Mouse (Mus musculus) cerebellum, adult 2 months (tissue): ENCODE results near the gene Kctd7.

Source experiments
- CTCF ChIP-seq: fragments of 200-500 bp; IDR thresholded peaks from 2 replicates; pipeline ENCODE4 v1.5.1; 2011; ENCODE audit warnings: low read depth, mild to moderate bottlenecking, control low read depth, low read length, moderate library complexity, borderline replicate concordance; ENCODE audit not compliant: insufficient read depth
- POLR2A ChIP-seq: fragments of 200-500 bp; IDR thresholded peaks from 2 replicates; pipeline ENCODE4 v1.6.1; 2011; ENCODE audit warnings: low read length, control low read depth, borderline replicate concordance; ENCODE audit not compliant: insufficient read depth

- TF ChIP-seq CTCF = no peak
- TF ChIP-seq POLR2A = no peak
Observed at GRCm38 (mm10) chr5:130136597-130136996, 8.1 kb upstream of the Kctd7 start.
